Mouse (Mus musculus) MEL (cell line): ENCODE results near the gene Clca3a1.

ENCODE experiments used
- CTCF ChIP-seq, 3 experiments: IDR thresholded peaks in 2 of 3; conservative IDR thresholded peaks in 1 of 3; 2 replicates each; pipeline ENCODE4 v1.5.1; 2011 to 2012; ENCODE audit warnings: low read length in 3 of 3, low read depth in 2 of 3, mild to moderate bottlenecking in 2 of 3, improper control_type of control experiment in 1 of 3, inconsistent platforms in 1 of 3, mixed read lengths in 1 of 3, moderate library complexity in 1 of 3; ENCODE audit not compliant: control insufficient read depth in 1 of 3, insufficient read depth in 1 of 3, poor library complexity in 1 of 3, severe bottlenecking in 1 of 3
- E2F4 ChIP-seq: IDR thresholded peaks from 2 replicates; pipeline ENCODE4 v1.6.1; 2011; ENCODE audit warnings: low read depth, low read length, improper control_type of control experiment, borderline replicate concordance
- EP300 ChIP-seq, 2 experiments: IDR thresholded peaks; 2 replicates each; pipeline ENCODE4 v1.6.1; 2011; ENCODE audit warnings: improper control_type of control experiment in 2 of 2, low read length in 2 of 2, low read depth in 1 of 2, mild to moderate bottlenecking in 1 of 2
- GATA1 ChIP-seq: IDR thresholded peaks from 2 replicates; pipeline ENCODE4 v1.6.1; 2011; ENCODE audit warnings: low read depth, low read length, improper control_type of control experiment
- JUND ChIP-seq: IDR thresholded peaks from 2 replicates; pipeline ENCODE4 v1.6.1; 2011; ENCODE audit warnings: low read depth, mild to moderate bottlenecking, improper control_type of control experiment, low read length
- MAX ChIP-seq: IDR thresholded peaks from 2 replicates; pipeline ENCODE4 v1.6.1; 2011; ENCODE audit warnings: low read length, improper control_type of control experiment
- MXI1 ChIP-seq: IDR thresholded peaks from 2 replicates; pipeline ENCODE4 v1.6.1; 2011; ENCODE audit warnings: mild to moderate bottlenecking, low read depth, low read length, improper control_type of control experiment
- POLR2A ChIP-seq, 2 experiments: IDR thresholded peaks; 2 replicates each; pipeline ENCODE4 v1.6.1; 2011 to 2012; ENCODE audit warnings: low read length in 2 of 2, mild to moderate bottlenecking in 2 of 2, control low read depth in 1 of 2, improper control_type of control experiment in 1 of 2, low read depth in 1 of 2, moderate library complexity in 1 of 2; ENCODE audit not compliant: control insufficient read depth in 1 of 2, insufficient read depth in 1 of 2, poor library complexity in 1 of 2
- SMC3 ChIP-seq: IDR thresholded peaks from 2 replicates; pipeline ENCODE4 v1.6.1; 2011; ENCODE audit warnings: low read depth, low read length, improper control_type of control experiment
- USF1 ChIP-seq: IDR thresholded peaks from 2 replicates; pipeline ENCODE4 v1.6.1; 2014; ENCODE audit warnings: low read depth, mild to moderate bottlenecking, inconsistent platforms, low read length, improper control_type of control experiment, moderate library complexity

GRCm38 (mm10) chr3:144715033-144715432 is 45.7 kb downstream of the Clca3a1 start:
- TF ChIP-seq GATA1 (no peak), CTCF (IDR thresholded peaks at IDR 0.05 in 2 of 3, conservative IDR thresholded peaks at IDR 0.05 in 1 of 3; ENCODE audit: control insufficient read depth in 1 of 3, insufficient read depth in 1 of 3, low read depth in 2 of 3, low read length in 3 of 3, poor library complexity in 1 of 3, severe bottlenecking in 1 of 3) (no peak), EP300 (IDR thresholded peaks at IDR 0.05; ENCODE audit: low read depth in 1 of 2, low read length in 2 of 2) (no peak), POLR2A (IDR thresholded peaks at IDR 0.05; ENCODE audit: control insufficient read depth in 1 of 2, insufficient read depth in 1 of 2, low read depth in 1 of 2, low read length in 2 of 2, poor library complexity in 1 of 2) (no peak), MXI1 (no peak), JUND (no peak), MAX (no peak), SMC3 (no peak), E2F4 (no peak), USF1 (no peak)
